Mouse (Mus musculus): ENCODE data around the gene Zdhhc12.

Gene Zdhhc12

GRCm38 (mm10) chr2:30100214-30100613, 6.8 kb upstream of the Zdhhc12 start:
- DNase-seq (ENCODE audit: low spot score) = no peak

GRCm38 (mm10) chr2:30095882-30096527, 2.6 kb upstream of the Zdhhc12 start:
- DNase-seq (ENCODE audit: low spot score) = peak; percentile 70

GRCm38 (mm10) chr2:30094208-30094588, 750 bp upstream of the Zdhhc12 start:
- no peak for DNase-seq (ENCODE audit: low spot score)

GRCm38 (mm10) chr2:30092280-30092918, 1.0 kb downstream of the Zdhhc12 start:
- no peak for DNase-seq (ENCODE audit: low spot score)

GRCm38 (mm10) chr2:30091521-30091920, 1.9 kb downstream of the Zdhhc12 start:
- no peak for DNase-seq (ENCODE audit: low spot score)

GRCm38 (mm10) chr2:30087310-30087709, 6.1 kb downstream of the Zdhhc12 start:
- DNase-seq (ENCODE audit: low spot score) = no peak

GRCm38 (mm10) chr2:30084632-30085031, 8.8 kb downstream of the Zdhhc12 start:
- no peak for DNase-seq (ENCODE audit: low spot score)

- no peak for DNase-seq (ENCODE audit: low spot score)
These were observed 9.3 kb downstream of the Zdhhc12 start for GRCm38 (mm10) chr2:30084113-30084512.

GRCm38 (mm10) chr2:30080181-30080800, 13.2 kb downstream of the Zdhhc12 start:
- DNase-seq (ENCODE audit: low spot score) = no peak

GRCm38 (mm10) chr2:30078760-30079159, 14.7 kb downstream of the Zdhhc12 start:
- no peak for DNase-seq (ENCODE audit: low spot score)

- DNase-seq (ENCODE audit: low spot score) = peak; percentile 59
These were observed 15.1 kb downstream of the Zdhhc12 start for GRCm38 (mm10) chr2:30078349-30078712.

GRCm38 (mm10) chr2:30077502-30078348, 15.7 kb downstream of the Zdhhc12 start, which contains the start of gene Pkn3:
Pkn3 (plus strand) TSS chr2:30077684.
- DNase-seq (ENCODE audit: low spot score) = peak; percentile 86

GRCm38 (mm10) chr2:30076959-30077358, 16.5 kb downstream of the Zdhhc12 start:
- no peak for DNase-seq (ENCODE audit: low spot score)

GRCm38 (mm10) chr2:30076439-30076838, 17.0 kb downstream of the Zdhhc12 start:
- DNase-seq (ENCODE audit: low spot score) = no peak

- no peak for DNase-seq (ENCODE audit: low spot score)
These were observed 17.8 kb downstream of the Zdhhc12 start for GRCm38 (mm10) chr2:30075625-30076024.

- DNase-seq (ENCODE audit: low spot score) = no peak
These were observed 20.2 kb downstream of the Zdhhc12 start for GRCm38 (mm10) chr2:30073285-30073684.

- DNase-seq (ENCODE audit: low spot score) = no peak
These were observed 20.6 kb downstream of the Zdhhc12 start for GRCm38 (mm10) chr2:30072875-30073274.

- DNase-seq (ENCODE audit: low spot score) = no peak
These were observed 25.5 kb downstream of the Zdhhc12 start for GRCm38 (mm10) chr2:30067962-30068361.

GRCm38 (mm10) chr2:30067031-30067888, 26.2 kb downstream of the Zdhhc12 start:
- DNase-seq (ENCODE audit: low spot score) = peak; percentile 38

- DNase-seq (ENCODE audit: low spot score) = peak; percentile 96
These were observed 27.2 kb downstream of the Zdhhc12 start for GRCm38 (mm10) chr2:30066046-30066901.
